In the genomic region with DNA sequence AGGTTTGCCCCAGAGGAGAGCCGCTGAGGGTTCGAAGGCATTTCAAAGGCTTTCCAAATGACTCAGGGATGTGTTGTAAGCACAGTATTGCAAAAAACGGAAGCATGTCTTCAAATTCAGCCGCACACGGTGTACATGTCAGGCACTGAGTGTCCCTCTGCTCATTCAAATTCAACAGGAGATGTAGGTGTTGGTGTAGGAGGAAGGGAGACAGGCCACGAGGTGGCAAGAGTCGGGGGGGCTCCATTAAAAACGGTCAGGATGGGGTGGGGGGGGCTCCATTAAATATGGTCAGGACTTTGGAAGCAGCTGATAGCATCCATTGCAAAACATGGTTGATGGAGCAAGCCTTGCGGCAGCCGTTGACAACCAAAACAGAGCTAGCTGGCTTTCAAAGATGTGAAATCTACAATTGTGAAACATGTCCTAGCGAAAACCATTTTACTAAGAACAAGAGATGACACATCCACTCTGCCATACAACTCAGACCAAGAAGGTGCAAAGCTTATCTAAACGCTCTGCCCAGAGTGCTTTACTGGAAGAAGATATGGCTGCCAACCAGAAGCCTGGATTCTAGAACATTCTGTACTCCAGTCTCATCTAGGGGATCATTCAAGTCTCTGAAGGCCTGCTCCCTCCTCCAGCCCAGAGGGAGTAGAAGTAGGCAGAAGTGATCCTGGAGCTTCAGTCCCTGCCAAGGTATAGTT, we compare ENCODE assay signal across 15 mouse cellular contexts. TPM values are rescaled to one million over a fixed set of nuclear protein-coding genes. Genes with fewer than 3 reads are reported as not detected.
DNase-seq lines count a peak whose midpoint lies in the region; ATAC-seq and TF ChIP-seq lines count a peak whose summit lies in the region.
"Had no signal": no experiment of that assay in that cellular context is flagged by ENCODE, and none has a peak within 500 bp of the region (broad histone marks: within the 10 kb centered on the region; RNA-seq: fewer than 3 reads in every experiment).

No protein-coding gene starts in this region.

- no peaks in the 10 kb centered on the region for H3K36me3 ChIP-seq in liver, embryonic 16.5 days (ENCODE audit: control insufficient read depth, insufficient read depth)
- H3K36me3 ChIP-seq in liver, embryonic 11.5 days (ENCODE audit: control insufficient read depth, insufficient read depth, low read length) = no peaks in the 10 kb centered on the region
- H3K36me3 ChIP-seq in kidney, embryonic 16.5 days (ENCODE audit: insufficient read depth, low read length) = no peaks in the 10 kb centered on the region
- H3K36me3 ChIP-seq: hindbrain, embryonic 15.5 days; midbrain, embryonic 15.5 days had no signal

- no peak overlapping the region for H3K4me3 ChIP-seq in liver, embryonic 16.5 days (ENCODE audit: low read depth, low read length)
- no peak overlapping the region for H3K4me3 ChIP-seq in liver, embryonic 11.5 days (ENCODE audit: low read depth, low read length)
- H3K4me3 ChIP-seq in bone marrow macrophage, adult 2 months (ENCODE audit: insufficient read depth, low read length) = no peak overlapping the region
- H3K4me3 ChIP-seq in kidney, embryonic 16.5 days (ENCODE audit: low read length) = no peak overlapping the region
- H3K4me3 ChIP-seq: hindbrain, embryonic 15.5 days; midbrain, embryonic 15.5 days had no signal

- no peak for ATAC-seq in liver, embryonic 16.5 days (ENCODE audit: low read depth)
- no peak for ATAC-seq in liver, embryonic 11.5 days (replicated peaks; ENCODE audit: low FRiP score)
- ATAC-seq in kidney, embryonic 16.5 days (ENCODE audit: low FRiP score, low TSS enrichment) = no peak
- ATAC-seq: forebrain, embryonic 14.5 days; midbrain, embryonic 15.5 days; Patski had no signal

- peaks cover 17% of the 10 kb centered on the region for H3K27me3 ChIP-seq in liver, embryonic 16.5 days (ENCODE audit: control insufficient read depth, insufficient read depth, low read depth, low read length)
- H3K27me3 ChIP-seq in liver, embryonic 11.5 days (replicated peaks; ENCODE audit: control insufficient read depth, insufficient read depth, low read length) = peaks cover 15% of the 10 kb centered on the region
- H3K27me3 ChIP-seq in kidney, embryonic 16.5 days (ENCODE audit: insufficient read depth, low read length) = peaks cover 2% of the 10 kb centered on the region; the same call in 1 of the 2 replicates
- H3K27me3 ChIP-seq: hindbrain, embryonic 15.5 days; midbrain, embryonic 15.5 days; Patski had no signal

- H3K4me2 ChIP-seq in liver, embryonic 16.5 days (ENCODE audit: low read depth, low read length) = no peak overlapping the region
- H3K4me2 ChIP-seq in liver, embryonic 11.5 days = no peak overlapping the region
- no peak overlapping the region for H3K4me2 ChIP-seq in kidney, embryonic 16.5 days (replicated peaks; ENCODE audit: low read depth, low read length)
- H3K4me2 ChIP-seq: hindbrain, embryonic 15.5 days; midbrain, embryonic 15.5 days had no signal

- H3K9me3 ChIP-seq in liver, embryonic 16.5 days (replicated peaks; ENCODE audit: control insufficient read depth, low read length) = no peaks in the 10 kb centered on the region
- H3K9me3 ChIP-seq in liver, embryonic 11.5 days (ENCODE audit: control insufficient read depth, low read length) = no peaks in the 10 kb centered on the region
- H3K9me3 ChIP-seq in kidney, embryonic 16.5 days (ENCODE audit: low read length) = no peaks in the 10 kb centered on the region
- H3K9me3 ChIP-seq: hindbrain, embryonic 15.5 days; midbrain, embryonic 15.5 days had no signal

- no peaks in the 10 kb centered on the region; the same call in 1 of the 2 replicates for H3K4me1 ChIP-seq in liver, embryonic 16.5 days (ENCODE audit: control insufficient read depth, low read depth, low read length)
- H3K4me1 ChIP-seq in liver, embryonic 11.5 days (replicated peaks; ENCODE audit: control insufficient read depth, insufficient read depth, low read length) = peaks cover 12% of the 10 kb centered on the region
- H3K4me1 ChIP-seq in bone marrow macrophage, adult 2 months (ENCODE audit: control insufficient read depth, insufficient read depth, low read length) = peaks cover 28% of the 10 kb centered on the region
- peaks cover 18% of the 10 kb centered on the region for H3K4me1 ChIP-seq in kidney, embryonic 16.5 days (ENCODE audit: insufficient read depth, low read length)

- H3K9ac ChIP-seq in liver, embryonic 16.5 days (ENCODE audit: low read depth, low read length) = no peak overlapping the region
- H3K9ac ChIP-seq in liver, embryonic 11.5 days (ENCODE audit: low read depth, low read length) = no peak overlapping the region
- no peak overlapping the region for H3K9ac ChIP-seq in kidney, embryonic 16.5 days (replicated peaks; ENCODE audit: low read length)
- H3K9ac ChIP-seq: hindbrain, embryonic 15.5 days; midbrain, embryonic 15.5 days had no signal

- no peak for TF ChIP-seq CTCF in bone marrow macrophage, adult 2 months (IDR thresholded peaks at IDR 0.05; ENCODE audit: low read depth, low read length)

- H3K27ac ChIP-seq in liver, embryonic 16.5 days (ENCODE audit: low read length) = peak overlapping the region; percentile 72
- H3K27ac ChIP-seq in liver, embryonic 11.5 days (ENCODE audit: low read depth, low read length) = no peak overlapping the region
- peak overlapping the region; percentile 34 for H3K27ac ChIP-seq in bone marrow macrophage, adult 2 months (ENCODE audit: insufficient read depth, low read depth, low read length)
- H3K27ac ChIP-seq in kidney, embryonic 16.5 days (ENCODE audit: low read length) = no peak overlapping the region
- H3K27ac ChIP-seq: hindbrain, embryonic 15.5 days; midbrain, embryonic 15.5 days had no signal

- DNase-seq in liver, embryonic 11.5 days (ENCODE audit: low spot score) = no peak
- peak; percentile 57 for DNase-seq in lung, postnatal 25 days (ENCODE audit: low spot score)
- no peak for DNase-seq in thymus, postnatal 0 days (ENCODE audit: low spot score)
- no peak for DNase-seq in kidney, adult 9 months
- DNase-seq: cerebellum, postnatal 14 days; kidney, adult 18-20 months; right cerebral cortex, postnatal 25 days; thymus, adult 18-20 months had no signal

- 54% methylated on average over 12 of the region's 12 CpGs for WGBS in liver, embryonic 16.5 days (ENCODE audit: insufficient replicate concordance)
- 72% methylated on average over 12 of the region's 12 CpGs for WGBS in liver, embryonic 11.5 days
- WGBS in kidney, embryonic 16.5 days = 81% methylated on average over 12 of the region's 12 CpGs

- no peak for TF ChIP-seq POLR2A in bone marrow macrophage, adult 2 months (IDR thresholded peaks at IDR 0.05; ENCODE audit: borderline replicate concordance, low read depth, low read length)

RNA-seq across cellular contexts. Expression of a gene that starts 4.8 kb away (rescaled TPM):
- polyA plus RNA-seq in liver, embryonic 16.5 days (2015; fragmentation: Nextera tagmentation; extraction: Ambion mirVana) = 6.6 and 7.4 TPM in 2 replicates
- 8.5 and 9.8 TPM in 2 replicates for polyA plus RNA-seq in liver, embryonic 11.5 days (2014; fragmentation: Nextera tagmentation; extraction: Ambion mirVana)
- 11.7 and 13.1 TPM in 2 replicates for polyA plus RNA-seq in bone marrow macrophage, adult 2 months (2012; ENCODE audit: insufficient read depth, insufficient read length, missing spikeins)
- polyA plus RNA-seq in thymus, postnatal 0 days (2015; fragmentation: Nextera tagmentation; extraction: Ambion mirVana) = 6.6 and 8.8 TPM in 2 replicates
- polyA plus RNA-seq in kidney, embryonic 16.5 days (2015; fragmentation: Nextera tagmentation; extraction: Ambion mirVana) = 21.4 and 22.9 TPM in 2 replicates

RNA-seq across cellular contexts. Expression of a gene that starts 56.2 kb away (rescaled TPM):
- 26.8 and 27.2 TPM in 2 replicates for polyA plus RNA-seq in liver, embryonic 16.5 days (2015; fragmentation: Nextera tagmentation; extraction: Ambion mirVana)
- 35.4 and 36.4 TPM in 2 replicates for polyA plus RNA-seq in liver, embryonic 11.5 days (2014; fragmentation: Nextera tagmentation; extraction: Ambion mirVana)
- 39.3 and 41.6 TPM in 2 replicates for polyA plus RNA-seq in bone marrow macrophage, adult 2 months (2012; ENCODE audit: insufficient read depth, insufficient read length, missing spikeins)
- 76.5 and 82.2 TPM in 2 replicates for polyA plus RNA-seq in thymus, postnatal 0 days (2015; fragmentation: Nextera tagmentation; extraction: Ambion mirVana)
- 64.1 and 68.0 TPM in 2 replicates for polyA plus RNA-seq in kidney, embryonic 16.5 days (2015; fragmentation: Nextera tagmentation; extraction: Ambion mirVana)

Comparison
In these comparisons a context has a peak if more than half of its experiments do, and no peak if none do; other contexts are left out.
1. H3K27ac ChIP-seq: peak in liver, embryonic 16.5 days (single experiment) and bone marrow macrophage, adult 2 months (single experiment); none in liver, embryonic 11.5 days (single experiment) and kidney, embryonic 16.5 days (single experiment).